Mouse (Mus musculus) liver, embryonic 14.5 days (tissue): Measurements from ENCODE around the gene H2-K1. TPM values are rescaled to one million over a fixed set of nuclear protein-coding genes. Genes with fewer than 3 reads are reported as not detected.

ENCODE experiments used
- ATAC-seq: fragments of 200-750 bp; cut with Nextera tagmentation; 2 replicates; pipeline ENCODE4 v1.8.0; 2017; ENCODE audit warnings: moderate number of reproducible peaks, mild to moderate bottlenecking, moderate library complexity; ENCODE audit not compliant: insufficient read depth
- DNase-seq, 3 experiments: peaks; one replicate each; pipeline ENCODE4 v3.0.0-alpha.2; 2012 to 2013; ENCODE audit warnings: low read depth in 3 of 3, low spot score in 3 of 3
- H3K27ac ChIP-seq: fragments of 300-500 bp; sonication (generic); 2 replicates; pipeline ENCODE4 v1.5.1; 2014; ENCODE audit warnings: moderate library complexity, mild to moderate bottlenecking, control low read depth, inconsistent platforms
- H3K27me3 ChIP-seq: fragments of 300-500 bp; sonication (generic); 2 replicates; pipeline ENCODE4 v1.6.1; 2014; ENCODE audit warnings: mild to moderate bottlenecking, low read length, moderate library complexity; ENCODE audit not compliant: control insufficient read depth, insufficient read depth
- H3K36me3 ChIP-seq: fragments of 300-500 bp; sonication (generic); replicated peaks from 2 replicates; pipeline ENCODE4 v1.6.1; 2014; ENCODE audit warnings: low read depth; ENCODE audit not compliant: control insufficient read depth, insufficient read depth
- H3K4me1 ChIP-seq, 2 experiments: fragments of 200-500 bp in 1 of 2; fragments of 300-500 bp in 1 of 2; sonication (generic) in 1 of 2; replicated peaks; 2 replicates each; pipeline ENCODE4 v1.6.1; 2012 to 2014; ENCODE audit warnings: antibody characterized with exemption in 1 of 2, inconsistent platforms in 1 of 2, low read length in 1 of 2; ENCODE audit not compliant: control insufficient read depth in 2 of 2, insufficient read depth in 2 of 2
- H3K4me2 ChIP-seq: fragments of 300-500 bp; sonication (generic); 2 replicates; pipeline ENCODE4 v1.6.1; 2014; ENCODE audit warnings: low read depth, mild to moderate bottlenecking, control low read depth, moderate library complexity
- H3K4me3 ChIP-seq, 2 experiments: fragments of 200-500 bp in 1 of 2; fragments of 300-500 bp in 1 of 2; sonication (generic) in 1 of 2; 2 replicates each; pipeline ENCODE4 v1.5.1; 2012 to 2014; ENCODE audit warnings: low read depth in 2 of 2, low read length in 2 of 2, mild to moderate bottlenecking in 2 of 2, control low read depth in 1 of 2, inconsistent platforms in 1 of 2, moderate library complexity in 1 of 2; ENCODE audit not compliant: insufficient read depth in 1 of 2
- H3K9ac ChIP-seq: fragments of 300-500 bp; sonication (generic); replicated peaks from 2 replicates; pipeline ENCODE4 v1.6.1; 2014; ENCODE audit warnings: mild to moderate bottlenecking, control low read depth, moderate library complexity
- H3K9me3 ChIP-seq: fragments of 300-500 bp; sonication (generic); 2 replicates; pipeline ENCODE4 v1.6.1; 2016; ENCODE audit warnings: low read length, mixed read lengths; ENCODE audit not compliant: control insufficient read depth
- CTCF ChIP-seq: IDR thresholded peaks from 2 replicates; pipeline ENCODE4 v1.5.1; 2016; ENCODE audit warnings: antibody characterized with exemption, low read depth, control low read depth
- EP300 ChIP-seq: IDR thresholded peaks from 2 replicates; pipeline ENCODE4 v1.6.1; 2016; ENCODE audit warnings: antibody characterized with exemption, low read depth
- WGBS: fragments of 180-500 bp; shearing (Covaris S2); extraction: QIAGEN DNeasy Blood & Tissue Kit; methylation state at CpG from one replicate; pipeline ENCODE4 v1.1.7; 2014; ENCODE audit not compliant: insufficient replicate concordance; 5-methylcytosine and 5-hydroxymethylcytosine counted together
- polyA plus RNA-seq, 2 experiments: library from polyadenylated mRNA; depleted of rRNA in 1 of 2; stranded (reverse) in 1 of 2; unstranded in 1 of 2; fragments of >200 nt; fragmentation: Nextera tagmentation in 1 of 2; extraction: Ambion mirVana in 1 of 2; gene quantifications; 2 replicates each; pipeline versions ENCODE4 v1.2.1 to v1.2.3; 2012 to 2014

Gene H2-K1
- polyA plus RNA-seq, 2 experiments, result 107 to 124 TPM

- no peak overlapping the region for H3K9ac ChIP-seq
- no peaks in the 10 kb centered on the region for H3K27me3 ChIP-seq
- 83% methylated on average over 7 of the region's 7 CpGs for WGBS
- ATAC-seq (no peak), DNase-seq (no peak)
- TF ChIP-seq EP300 (no peak), CTCF (no peak)
- no peak overlapping the region for H3K4me3 ChIP-seq
- H3K4me1 ChIP-seq, result no peaks in the 10 kb centered on the region
- H3K27ac ChIP-seq, result no peak overlapping the region
- H3K4me2 ChIP-seq, result no peak overlapping the region
- H3K9me3 ChIP-seq, result no peaks in the 10 kb centered on the region
- H3K36me3 ChIP-seq, result no peaks in the 10 kb centered on the region; the same call in 1 of the 2 replicates
Observed at GRCm38 (mm10) chr17:33962876-33963275, 37.3 kb downstream of the H2-K1 start.

- ATAC-seq, result no peak
- WGBS, result 89% methylated on average over 15 of the region's 15 CpGs
Observed at GRCm38 (mm10) chr17:33959948-33960347, 40.2 kb downstream of the H2-K1 start.

GRCm38 (mm10) chr17:33959135-33959534 lies 41.0 kb downstream of the H2-K1 start:
- Histone ChIP-seq H3K27me3 (no peaks in the 10 kb centered on the region), H3K4me2 (no peak overlapping the region), H3K9ac (no peak overlapping the region), H3K4me1 (peaks cover 3 to 8% of the 10 kb centered on the region in 2 experiments), H3K9me3 (no peaks in the 10 kb centered on the region), H3K36me3 (peaks cover 5% of the 10 kb centered on the region), H3K4me3 (no peak overlapping the region), H3K27ac (no peak overlapping the region)
- ATAC-seq (no peak), DNase-seq (no peak)
- WGBS, result 88% methylated on average over 13 of the region's 13 CpGs
- TF ChIP-seq CTCF, result no peak
- no peak for TF ChIP-seq EP300

More at GRCm38 (mm10) chr17:33959948-33960347, 40.2 kb downstream of the H2-K1 start:
- no peaks in the 10 kb centered on the region; the same call in 1 of the 2 replicates for H3K36me3 ChIP-seq
- peaks cover 3 to 8% of the 10 kb centered on the region in 2 experiments for H3K4me1 ChIP-seq
- no peak overlapping the region for H3K4me2 ChIP-seq
- no peak for DNase-seq
- H3K9me3 ChIP-seq, result no peaks in the 10 kb centered on the region
- TF ChIP-seq EP300 (no peak), CTCF (no peak)
- H3K9ac ChIP-seq, result no peak overlapping the region
- no peak overlapping the region for H3K4me3 ChIP-seq
- H3K27me3 ChIP-seq, result no peaks in the 10 kb centered on the region
- H3K27ac ChIP-seq, result no peak overlapping the region

- no peak overlapping the region for H3K4me3 ChIP-seq
- H3K27ac ChIP-seq, result no peak overlapping the region
- WGBS, result 89% methylated on average over 11 of the region's 11 CpGs
- no peak overlapping the region for H3K9ac ChIP-seq
- H3K4me1 ChIP-seq, result peaks cover 5 to 11% of the 10 kb centered on the region in 2 experiments
- no peak for DNase-seq
- H3K36me3 ChIP-seq, result peaks cover 12% of the 10 kb centered on the region
- no peak for TF ChIP-seq EP300
- TF ChIP-seq CTCF, result no peak
- no peaks in the 10 kb centered on the region for H3K27me3 ChIP-seq
- no peaks in the 10 kb centered on the region for H3K9me3 ChIP-seq
- no peak for ATAC-seq
- no peak overlapping the region for H3K4me2 ChIP-seq
Observed at GRCm38 (mm10) chr17:33958451-33958850, 41.7 kb downstream of the H2-K1 start.

GRCm38 (mm10) chr17:33957493-33957892 lies 42.7 kb downstream of the H2-K1 start:
- ATAC-seq (no peak), DNase-seq (no peak)
- H3K9ac ChIP-seq, result no peak overlapping the region
- peaks cover 21% of the 10 kb centered on the region for H3K36me3 ChIP-seq
- no peak overlapping the region for H3K4me2 ChIP-seq
- no peak overlapping the region for H3K27ac ChIP-seq
- 76% methylated on average over 6 of the region's 6 CpGs for WGBS
- peaks cover 14 to 15% of the 10 kb centered on the region in 2 experiments for H3K4me1 ChIP-seq
- TF ChIP-seq CTCF, result no peak
- no peak for TF ChIP-seq EP300
- H3K27me3 ChIP-seq, result no peaks in the 10 kb centered on the region
- no peaks in the 10 kb centered on the region for H3K9me3 ChIP-seq
- no peak overlapping the region for H3K4me3 ChIP-seq
